Mouse (Mus musculus): ENCODE results near the gene Aig1. TPM values are rescaled to one million over a fixed set of nuclear protein-coding genes. Genes with fewer than 3 reads are reported as not detected.

The Aig1 gene
- polyA plus RNA-seq, 1 experiment = 70.7 TPM

DNA sequence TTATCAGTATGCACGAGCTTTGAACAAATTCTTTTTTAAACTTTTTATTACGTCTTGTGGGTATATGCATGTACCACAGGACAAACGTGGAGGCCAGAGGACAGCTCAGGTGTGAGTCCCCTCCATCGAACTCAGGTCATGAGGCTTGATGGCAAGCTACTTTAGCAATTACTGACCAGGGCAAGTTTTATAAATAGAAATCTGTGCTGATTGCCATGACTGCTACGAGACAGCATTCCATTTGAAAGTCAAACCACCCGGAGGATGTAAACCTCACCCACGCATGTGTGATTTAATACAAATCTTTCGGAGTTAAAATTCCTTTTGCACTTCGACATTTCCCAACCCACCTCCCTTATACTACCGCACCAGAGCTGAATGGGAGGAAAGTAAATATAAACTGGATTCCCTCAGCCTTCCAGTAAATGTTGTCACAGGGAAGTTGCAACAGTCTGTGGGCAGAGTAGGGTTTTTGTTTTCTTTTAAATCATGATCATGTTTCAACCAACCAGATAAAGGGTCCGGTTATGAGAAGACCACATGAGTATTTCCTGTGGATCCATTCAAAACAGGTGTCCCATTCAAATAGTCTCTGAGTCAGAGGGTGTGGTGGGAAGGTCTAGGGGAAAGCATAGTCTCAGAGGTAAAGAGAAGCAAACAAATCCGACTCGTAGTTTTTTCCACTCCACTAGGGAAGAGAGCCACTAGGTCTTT, 699 bp upstream of the Aig1 start:
- H3K36me3 ChIP-seq (ENCODE audit: control insufficient read depth, insufficient read depth, low read length) = no peaks in the 10 kb centered on the region
- no peaks in the 10 kb centered on the region for H3K27me3 ChIP-seq (ENCODE audit: control insufficient read depth, insufficient read depth, low read length)
- H3K27ac ChIP-seq (ENCODE audit: insufficient read depth, low read depth, low read length) = peak overlapping the region; percentile 1; the same call in 1 of the 2 replicates
- peaks cover 16% of the 10 kb centered on the region for H3K4me1 ChIP-seq (ENCODE audit: control insufficient read depth, insufficient read depth, insufficient read length, low read length)
- WGBS = 6% methylated on average over 13 of the region's 13 CpGs
- peak overlapping the region; percentile 71 for H3K4me3 ChIP-seq (ENCODE audit: low read depth, low read length)
- TF ChIP-seq CTCF (IDR thresholded peaks at IDR 0.05; ENCODE audit: extremely low read depth, insufficient read length, insufficient replicate concordance, low read depth, low read length) (no peak), POLR2A (IDR thresholded peaks at IDR 0.05; ENCODE audit: low read depth, low read length) (no peak)

DNA sequence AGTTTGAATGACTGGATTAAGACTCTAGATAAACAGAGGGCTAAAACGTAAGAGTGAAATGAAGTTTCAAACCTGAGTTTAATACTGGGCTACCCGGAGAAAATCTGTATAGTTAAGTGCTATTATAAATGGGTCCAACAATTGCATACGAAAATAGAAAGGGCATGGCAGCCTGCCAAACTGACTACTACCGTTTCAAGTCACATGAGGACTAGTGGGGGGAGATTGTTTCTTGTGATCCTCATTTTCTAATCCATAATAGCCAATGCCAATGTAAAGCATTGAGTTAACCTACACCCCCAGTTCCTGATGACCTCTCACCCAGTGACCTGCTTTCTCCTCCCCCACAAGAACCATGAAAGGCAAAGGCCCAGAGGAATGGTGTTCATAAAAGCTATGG, 2.4 kb downstream of the Aig1 start:
- Histone ChIP-seq H3K36me3 (ENCODE audit: control insufficient read depth, insufficient read depth, low read length) (no peaks in the 10 kb centered on the region), H3K4me3 (ENCODE audit: low read depth, low read length) (no peak overlapping the region), H3K4me1 (ENCODE audit: control insufficient read depth, insufficient read depth, insufficient read length, low read length) (peaks cover 16% of the 10 kb centered on the region), H3K27me3 (ENCODE audit: control insufficient read depth, insufficient read depth, low read length) (no peaks in the 10 kb centered on the region), H3K27ac (ENCODE audit: insufficient read depth, low read depth, low read length) (no peak overlapping the region)
- WGBS = 17% methylated on average over 4 of the region's 4 CpGs
- TF ChIP-seq CTCF (IDR thresholded peaks at IDR 0.05; ENCODE audit: extremely low read depth, insufficient read length, insufficient replicate concordance, low read depth, low read length) = no peak
- no peak for TF ChIP-seq POLR2A (IDR thresholded peaks at IDR 0.05; ENCODE audit: low read depth, low read length)

GRCm38 (mm10) chr10:13861115-13861909, 7.5 kb downstream of the Aig1 start:
- Histone ChIP-seq H3K4me1 (ENCODE audit: control insufficient read depth, insufficient read depth, insufficient read length, low read length) (peaks cover 7% of the 10 kb centered on the region; the same call in 1 of the 2 replicates), H3K27me3 (ENCODE audit: control insufficient read depth, insufficient read depth, low read length) (no peaks in the 10 kb centered on the region), H3K27ac (ENCODE audit: insufficient read depth, low read depth, low read length) (no peak overlapping the region), H3K36me3 (ENCODE audit: control insufficient read depth, insufficient read depth, low read length) (no peaks in the 10 kb centered on the region), H3K4me3 (ENCODE audit: low read depth, low read length) (no peak overlapping the region)
- 33% methylated on average over 11 of the region's 11 CpGs for WGBS
- TF ChIP-seq POLR2A (IDR thresholded peaks at IDR 0.05; ENCODE audit: low read depth, low read length) = no peak
- TF ChIP-seq CTCF (IDR thresholded peaks at IDR 0.05; ENCODE audit: extremely low read depth, insufficient read length, insufficient replicate concordance, low read depth, low read length) = no peak

- H3K36me3 ChIP-seq (ENCODE audit: control insufficient read depth, insufficient read depth, low read length) = no peaks in the 10 kb centered on the region
Observed at GRCm38 (mm10) chr10:13856438-13856837, 12.3 kb downstream of the Aig1 start.

GRCm38 (mm10) chr10:13855969-13856368, 12.8 kb downstream of the Aig1 start:
- Histone ChIP-seq H3K27me3 (ENCODE audit: control insufficient read depth, insufficient read depth, low read length) (no peaks in the 10 kb centered on the region), H3K27ac (ENCODE audit: insufficient read depth, low read depth, low read length) (no peak overlapping the region), H3K4me3 (ENCODE audit: low read depth, low read length) (no peak overlapping the region), H3K4me1 (ENCODE audit: control insufficient read depth, insufficient read depth, insufficient read length, low read length) (peaks cover 12% of the 10 kb centered on the region; the same call in 1 of the 2 replicates), H3K36me3 (ENCODE audit: control insufficient read depth, insufficient read depth, low read length) (no peaks in the 10 kb centered on the region)
- WGBS = 93% methylated on average over 7 of the region's 7 CpGs
- TF ChIP-seq POLR2A (IDR thresholded peaks at IDR 0.05; ENCODE audit: low read depth, low read length) (no peak), CTCF (IDR thresholded peaks at IDR 0.05; ENCODE audit: extremely low read depth, insufficient read length, insufficient replicate concordance, low read depth, low read length) (no peak)

More at GRCm38 (mm10) chr10:13856438-13856837, 12.3 kb downstream of the Aig1 start:
- Histone ChIP-seq H3K27me3 (ENCODE audit: control insufficient read depth, insufficient read depth, low read length) (no peaks in the 10 kb centered on the region), H3K27ac (ENCODE audit: insufficient read depth, low read depth, low read length) (no peak overlapping the region), H3K4me1 (ENCODE audit: control insufficient read depth, insufficient read depth, insufficient read length, low read length) (peaks cover 12% of the 10 kb centered on the region; the same call in 1 of the 2 replicates), H3K4me3 (ENCODE audit: low read depth, low read length) (no peak overlapping the region)
- TF ChIP-seq POLR2A (IDR thresholded peaks at IDR 0.05; ENCODE audit: low read depth, low read length) = no peak
- TF ChIP-seq CTCF (IDR thresholded peaks at IDR 0.05; ENCODE audit: extremely low read depth, insufficient read length, insufficient replicate concordance, low read depth, low read length) = no peak
- 78% methylated on average over 7 of the region's 7 CpGs for WGBS

DNA sequence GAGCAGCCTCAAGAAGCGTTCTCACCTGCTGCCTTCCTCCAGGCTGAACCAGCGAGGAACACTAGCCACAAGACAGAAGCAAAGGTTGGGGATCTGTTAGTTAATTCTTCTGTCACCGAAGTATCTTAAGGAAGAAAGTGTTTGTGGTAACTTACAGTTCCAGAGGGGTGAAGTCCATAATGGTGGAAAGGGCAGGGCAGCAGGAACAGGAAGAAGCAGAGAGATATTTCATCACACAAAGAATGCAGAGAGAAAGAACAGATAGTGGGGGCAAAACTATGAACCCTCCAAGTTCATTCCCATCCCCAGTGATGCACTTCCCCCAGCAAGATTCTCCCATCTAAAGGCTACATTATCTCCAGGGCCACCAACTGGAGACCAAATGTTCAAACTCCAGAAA, 13.7 kb downstream of the Aig1 start:
- Histone ChIP-seq H3K27me3 (ENCODE audit: control insufficient read depth, insufficient read depth, low read length) (no peaks in the 10 kb centered on the region), H3K27ac (ENCODE audit: insufficient read depth, low read depth, low read length) (peak overlapping the region; percentile 67), H3K4me1 (ENCODE audit: control insufficient read depth, insufficient read depth, insufficient read length, low read length) (peaks cover 15% of the 10 kb centered on the region; the same call in 1 of the 2 replicates), H3K36me3 (ENCODE audit: control insufficient read depth, insufficient read depth, low read length) (no peaks in the 10 kb centered on the region), H3K4me3 (ENCODE audit: low read depth, low read length) (no peak overlapping the region)
- 26% methylated on average over 3 of the region's 3 CpGs for WGBS
- TF ChIP-seq CTCF (IDR thresholded peaks at IDR 0.05; ENCODE audit: extremely low read depth, insufficient read length, insufficient replicate concordance, low read depth, low read length) (no peak), POLR2A (IDR thresholded peaks at IDR 0.05; ENCODE audit: low read depth, low read length) (no peak)

GRCm38 (mm10) chr10:13850071-13850470, 18.7 kb downstream of the Aig1 start:
- peaks cover 4% of the 10 kb centered on the region; the same call in 1 of the 2 replicates for H3K4me1 ChIP-seq (ENCODE audit: control insufficient read depth, insufficient read depth, insufficient read length, low read length)

More at GRCm38 (mm10) chr10:13850071-13850470, 18.7 kb downstream of the Aig1 start:
- no peaks in the 10 kb centered on the region for H3K27me3 ChIP-seq (ENCODE audit: control insufficient read depth, insufficient read depth, low read length)
- no peak for TF ChIP-seq CTCF (IDR thresholded peaks at IDR 0.05; ENCODE audit: extremely low read depth, insufficient read length, insufficient replicate concordance, low read depth, low read length)
- H3K4me3 ChIP-seq (ENCODE audit: low read depth, low read length) = no peak overlapping the region
- no peak overlapping the region for H3K27ac ChIP-seq (ENCODE audit: insufficient read depth, low read depth, low read length)
- WGBS = 17% methylated on average over 3 of the region's 3 CpGs
- H3K36me3 ChIP-seq (ENCODE audit: control insufficient read depth, insufficient read depth, low read length) = no peaks in the 10 kb centered on the region
